Mouse (Mus musculus): Measurements from ENCODE around the gene Snx11. TPM values are rescaled to one million over a fixed set of nuclear protein-coding genes. Genes with fewer than 3 reads are reported as not detected.
"Not testable (repeated sequence)": the region's sequence is repeated elsewhere in the genome, so short reads cannot be mapped to it uniquely, and the experiment has no call there.

Snx11 gene
- polyA plus RNA-seq, 1 experiment from 2014 or later = 27.6 TPM

GRCm38 (mm10) chr11:96788871-96789795 lies 11.8 kb upstream of the Snx11 start, which contains the start of gene Cbx1:
Cbx1 (plus strand) TSS chr11:96789127.
- Histone ChIP-seq H3K4me3 (peak within 1 kb of the TSS; percentile 96), H3K9me3 (replicated peaks) (no peaks in the 10 kb centered on the region), H3K4me1 (peaks cover 37% of the 10 kb centered on the region), H3K27me3 (ENCODE audit: low read depth, poor library complexity, severe bottlenecking) (no peaks in the 10 kb centered on the region), H3K36me3 (peaks cover 28% of the 10 kb centered on the region), H3K27ac (replicated peaks) (peak within 1 kb of the TSS; percentile 99)
- 1% methylated on average over 93 of the region's 93 CpGs for WGBS
- peak; percentile 93 for DNase-seq (ENCODE audit: low spot score)

DNA sequence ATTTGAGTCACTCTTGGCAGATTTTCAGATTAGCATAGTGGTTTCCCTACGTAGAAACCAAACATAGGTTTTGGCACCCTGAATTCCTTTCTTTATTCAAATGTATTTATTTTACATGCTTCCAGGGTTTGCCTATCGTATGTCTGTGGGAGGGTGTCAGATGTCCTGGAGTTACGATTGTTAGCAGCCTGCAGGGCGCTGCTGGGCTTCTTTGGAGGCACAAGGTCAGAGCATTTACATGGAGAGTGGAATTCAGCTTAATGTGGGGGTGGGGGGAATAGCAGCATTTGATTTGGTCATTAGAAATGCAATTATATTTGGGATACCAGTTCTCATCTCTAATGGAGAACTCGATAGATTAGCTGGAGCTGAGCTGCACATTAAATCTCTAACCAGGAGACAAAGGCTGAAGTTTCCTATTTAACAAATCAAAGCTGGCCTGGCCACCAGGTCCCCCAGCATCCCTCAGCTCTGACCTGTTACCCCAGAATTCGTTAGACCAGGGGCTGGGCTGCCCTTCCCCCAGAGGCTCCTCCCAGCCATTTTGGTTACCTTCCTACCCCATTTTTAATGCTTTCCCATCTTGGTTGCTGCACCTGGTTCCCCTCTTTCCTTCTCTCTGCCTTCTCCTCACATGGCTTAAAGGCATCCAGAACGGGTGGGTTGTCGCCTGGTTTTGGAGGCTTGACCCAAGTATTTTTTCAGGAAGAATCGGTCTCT lies 9.5 kb upstream of the Snx11 start:
- no peak overlapping the region for H3K27ac ChIP-seq (replicated peaks)
- no peak overlapping the region for H3K4me3 ChIP-seq
- H3K36me3 ChIP-seq = peaks cover 13% of the 10 kb centered on the region
- peaks cover 27% of the 10 kb centered on the region for H3K4me1 ChIP-seq
- no peak for DNase-seq (ENCODE audit: low spot score)
- H3K27me3 ChIP-seq (ENCODE audit: low read depth, poor library complexity, severe bottlenecking) = no peaks in the 10 kb centered on the region
- H3K9me3 ChIP-seq (replicated peaks) = no peaks in the 10 kb centered on the region
- WGBS = 37% methylated on average over 9 of the region's 9 CpGs

DNA sequence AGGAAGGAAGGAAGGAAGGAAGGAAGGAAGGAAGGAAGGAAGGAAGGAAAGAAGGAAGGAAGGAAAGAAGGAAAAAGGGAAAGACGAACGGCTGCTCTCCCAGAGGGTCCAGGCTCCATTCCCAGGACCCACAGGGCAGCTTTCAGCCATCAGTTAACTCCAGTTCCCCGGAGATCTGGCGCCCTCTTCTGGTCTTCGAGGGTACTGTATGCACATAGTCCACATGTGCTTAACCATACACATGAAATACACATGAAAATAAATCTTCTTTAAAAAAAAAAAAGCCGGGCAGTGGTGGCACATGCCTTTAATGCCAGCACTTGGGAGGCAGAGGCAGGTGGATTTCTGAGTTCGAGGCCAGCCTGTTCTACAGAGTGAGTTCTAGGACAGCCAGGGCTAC lies 7.5 kb upstream of the Snx11 start:
- H3K36me3 ChIP-seq; H3K4me3 ChIP-seq; H3K27ac ChIP-seq (replicated peaks); H3K4me1 ChIP-seq; H3K27me3 ChIP-seq (ENCODE audit: low read depth, poor library complexity, severe bottlenecking); H3K9me3 ChIP-seq (replicated peaks): not testable (repeated sequence)
- DNase-seq (ENCODE audit: low spot score) = peak; percentile 86
- WGBS = 23% methylated on average over 7 of the region's 7 CpGs

GRCm38 (mm10) chr11:96781425-96781824 lies 4.1 kb upstream of the Snx11 start:
- DNase-seq (ENCODE audit: low spot score) = no peak
- peaks cover 10% of the 10 kb centered on the region for H3K4me1 ChIP-seq
- WGBS = 87% methylated on average over 2 of the region's 2 CpGs

DNA sequence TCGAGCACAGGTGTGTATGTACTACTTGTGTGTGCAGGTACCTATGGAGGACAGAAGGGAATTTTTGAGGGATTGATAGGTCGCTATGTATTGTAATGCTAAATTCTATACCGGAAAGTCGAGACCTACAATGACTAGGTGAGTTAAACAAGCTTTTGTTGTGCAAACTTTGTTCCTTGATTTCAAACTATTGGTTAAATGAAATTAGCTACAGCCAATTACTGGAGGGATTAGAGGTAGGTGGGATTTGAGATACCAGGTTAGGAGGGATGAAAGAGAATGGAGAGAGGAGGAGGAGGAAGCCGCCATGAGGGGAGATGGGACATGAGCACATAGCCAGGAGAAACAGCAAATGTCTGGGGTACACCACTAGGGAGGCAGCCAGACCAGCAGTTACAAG lies 2.9 kb upstream of the Snx11 start:
- no peak for DNase-seq (ENCODE audit: low spot score)
- 80% methylated on average over 5 of the region's 5 CpGs for WGBS
- no peak overlapping the region for H3K4me3 ChIP-seq
- no peaks in the 10 kb centered on the region for H3K27me3 ChIP-seq (ENCODE audit: low read depth, poor library complexity, severe bottlenecking)
- peaks cover 21% of the 10 kb centered on the region for H3K4me1 ChIP-seq
- no peaks in the 10 kb centered on the region for H3K9me3 ChIP-seq (replicated peaks)
- no peak overlapping the region for H3K27ac ChIP-seq (replicated peaks)
- H3K36me3 ChIP-seq = no peaks in the 10 kb centered on the region

More at GRCm38 (mm10) chr11:96781425-96781824, 4.1 kb upstream of the Snx11 start:
- Histone ChIP-seq H3K4me3 (no peak overlapping the region), H3K9me3 (replicated peaks) (no peaks in the 10 kb centered on the region), H3K27me3 (ENCODE audit: low read depth, poor library complexity, severe bottlenecking) (no peaks in the 10 kb centered on the region), H3K36me3 (no peaks in the 10 kb centered on the region), H3K27ac (replicated peaks) (no peak overlapping the region)

DNA sequence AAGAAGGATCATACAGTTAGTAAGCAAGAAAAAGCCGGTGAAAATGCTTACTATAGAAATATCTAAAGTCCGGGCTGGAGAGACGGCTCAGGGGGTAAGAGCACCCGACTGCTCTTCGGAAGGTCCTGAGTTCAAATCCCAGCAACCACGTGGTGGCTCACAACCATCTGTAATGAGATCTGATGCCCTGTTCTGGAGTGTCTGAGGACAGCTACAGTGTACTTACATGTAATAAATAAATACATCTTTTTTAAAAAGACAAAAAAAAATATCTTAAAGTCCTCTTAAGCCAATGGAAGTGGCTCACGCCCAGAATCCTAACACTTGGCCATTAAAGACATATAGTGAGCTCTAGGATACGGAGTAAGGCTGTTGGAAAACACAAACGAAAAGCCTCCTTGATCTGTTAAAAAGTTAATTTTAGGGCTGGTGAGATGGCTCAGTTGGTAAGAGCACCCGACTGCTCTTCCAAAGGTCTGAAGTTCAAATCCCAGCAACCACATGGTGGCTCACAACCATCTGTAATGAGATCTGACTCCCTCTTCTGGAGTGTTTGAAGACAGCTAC lies 785 bp upstream of the Snx11 start:
- Histone ChIP-seq H3K4me3 (peak overlapping the region; percentile 72), H3K4me1 (peaks cover 25% of the 10 kb centered on the region), H3K27ac (replicated peaks) (peak overlapping the region; percentile 82)
- H3K36me3 ChIP-seq; H3K27me3 ChIP-seq (ENCODE audit: low read depth, poor library complexity, severe bottlenecking); DNase-seq (ENCODE audit: low spot score); H3K9me3 ChIP-seq (replicated peaks): not testable (repeated sequence)
- 68% methylated on average over 10 of the region's 10 CpGs for WGBS

GRCm38 (mm10) chr11:96776068-96776467 lies 1.3 kb downstream of the Snx11 start:
- H3K4me1 ChIP-seq = peaks cover 25% of the 10 kb centered on the region
- H3K27me3 ChIP-seq (ENCODE audit: low read depth, poor library complexity, severe bottlenecking) = no peaks in the 10 kb centered on the region
- peak overlapping the region; percentile 72 for H3K4me3 ChIP-seq
- 58% methylated on average over 3 of the region's 3 CpGs for WGBS
- H3K27ac ChIP-seq (replicated peaks) = no peak overlapping the region
- H3K9me3 ChIP-seq (replicated peaks) = no peaks in the 10 kb centered on the region
- no peak for DNase-seq (ENCODE audit: low spot score)
- H3K36me3 ChIP-seq = peaks cover 30% of the 10 kb centered on the region

GRCm38 (mm10) chr11:96775665-96776064 lies 1.7 kb downstream of the Snx11 start:
- 88% methylated on average over 7 of the region's 7 CpGs for WGBS
- H3K4me3 ChIP-seq = no peak overlapping the region
- no peak for DNase-seq (ENCODE audit: low spot score)
- H3K9me3 ChIP-seq (replicated peaks) = no peaks in the 10 kb centered on the region
- H3K27me3 ChIP-seq (ENCODE audit: low read depth, poor library complexity, severe bottlenecking) = no peaks in the 10 kb centered on the region
- peaks cover 34% of the 10 kb centered on the region for H3K36me3 ChIP-seq
- peaks cover 25% of the 10 kb centered on the region for H3K4me1 ChIP-seq
- H3K27ac ChIP-seq (replicated peaks) = no peak overlapping the region

GRCm38 (mm10) chr11:96775063-96775462 lies 2.3 kb downstream of the Snx11 start:
- 88% methylated on average over 8 of the region's 8 CpGs for WGBS

GRCm38 (mm10) chr11:96774536-96774935 lies 2.8 kb downstream of the Snx11 start:
- peaks cover 25% of the 10 kb centered on the region for H3K4me1 ChIP-seq
- peaks cover 46% of the 10 kb centered on the region for H3K36me3 ChIP-seq
- no peaks in the 10 kb centered on the region for H3K9me3 ChIP-seq (replicated peaks)
- DNase-seq (ENCODE audit: low spot score) = no peak
- H3K27ac ChIP-seq (replicated peaks) = no peak overlapping the region
- H3K27me3 ChIP-seq (ENCODE audit: low read depth, poor library complexity, severe bottlenecking) = no peaks in the 10 kb centered on the region
- H3K4me3 ChIP-seq = no peak overlapping the region
- 82% methylated on average over 3 of the region's 3 CpGs for WGBS

More at GRCm38 (mm10) chr11:96775063-96775462, 2.3 kb downstream of the Snx11 start:
- Histone ChIP-seq H3K4me3 (no peak overlapping the region), H3K9me3 (replicated peaks) (no peaks in the 10 kb centered on the region), H3K27ac (replicated peaks) (no peak overlapping the region), H3K27me3 (ENCODE audit: low read depth, poor library complexity, severe bottlenecking) (no peaks in the 10 kb centered on the region), H3K36me3 (peaks cover 40% of the 10 kb centered on the region), H3K4me1 (peaks cover 25% of the 10 kb centered on the region)
- DNase-seq (ENCODE audit: low spot score) = no peak

DNA sequence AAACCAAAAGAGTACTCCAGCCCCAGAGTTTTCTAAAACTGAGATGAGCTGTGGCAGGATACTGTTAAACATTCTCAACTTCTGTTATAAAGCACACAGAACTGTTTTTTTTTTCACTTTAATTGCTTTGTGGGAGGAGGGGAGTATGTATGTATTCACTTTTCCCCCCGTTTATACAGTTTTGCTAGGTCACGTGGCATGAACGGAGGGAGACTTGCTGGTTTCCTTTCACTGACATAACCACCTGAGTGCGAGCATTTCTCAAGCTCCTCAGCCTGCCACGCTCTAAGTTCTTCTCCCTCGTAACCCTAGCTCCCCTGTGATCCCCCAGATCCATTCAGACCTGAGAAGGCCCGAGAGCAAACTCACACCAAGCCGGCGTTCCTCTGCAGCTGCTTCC lies 4.9 kb downstream of the Snx11 start:
- Histone ChIP-seq H3K36me3 (peaks cover 67% of the 10 kb centered on the region), H3K9me3 (replicated peaks) (no peaks in the 10 kb centered on the region), H3K27ac (replicated peaks) (no peak overlapping the region), H3K27me3 (ENCODE audit: low read depth, poor library complexity, severe bottlenecking) (no peaks in the 10 kb centered on the region), H3K4me3 (no peak overlapping the region), H3K4me1 (peaks cover 41% of the 10 kb centered on the region)
- WGBS = 92% methylated on average over 9 of the region's 9 CpGs
- DNase-seq (ENCODE audit: low spot score) = no peak

DNA sequence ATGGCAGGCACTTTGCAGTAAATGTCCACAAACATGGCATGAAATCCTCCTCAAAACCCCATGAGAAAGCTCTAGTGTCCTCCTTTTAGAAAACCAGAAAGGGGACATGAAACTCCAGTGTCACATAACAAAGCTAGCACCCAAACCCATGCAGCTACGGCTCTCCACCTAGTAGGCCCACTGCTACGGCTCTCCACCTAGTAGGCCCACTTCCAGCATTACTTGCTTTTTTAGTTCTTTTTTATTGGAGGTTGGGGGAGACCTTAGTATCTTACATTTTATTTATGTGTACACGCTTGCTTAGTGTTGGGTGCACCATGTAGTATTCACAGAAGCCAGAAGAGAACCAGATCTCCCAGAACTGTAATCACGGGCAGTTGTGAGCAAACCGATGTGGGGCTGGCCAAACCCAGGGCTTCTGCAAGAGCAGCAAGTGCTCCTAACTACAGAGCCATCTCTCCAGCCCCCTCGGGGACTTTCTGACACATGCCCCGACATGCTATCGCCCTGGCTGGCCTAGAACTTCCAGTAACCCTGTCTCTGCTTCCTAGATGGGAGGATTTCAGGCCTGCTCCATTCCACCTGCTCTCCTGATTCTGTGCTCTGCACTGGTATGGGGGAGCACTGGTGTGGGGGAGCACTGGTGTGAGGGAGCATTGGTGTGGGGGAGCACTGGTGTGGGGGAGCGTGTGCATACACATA lies 5.9 kb downstream of the Snx11 start:
- no peak overlapping the region for H3K4me3 ChIP-seq
- H3K27ac ChIP-seq (replicated peaks) = no peak overlapping the region
- peaks cover 67% of the 10 kb centered on the region for H3K36me3 ChIP-seq
- no peaks in the 10 kb centered on the region for H3K9me3 ChIP-seq (replicated peaks)
- H3K27me3 ChIP-seq (ENCODE audit: low read depth, poor library complexity, severe bottlenecking) = no peaks in the 10 kb centered on the region
- peaks cover 41% of the 10 kb centered on the region for H3K4me1 ChIP-seq
- no peak for DNase-seq (ENCODE audit: low spot score)
- 96% methylated on average over 9 of the region's 9 CpGs for WGBS
